Mouse (Mus musculus) kidney, postnatal 0 days (tissue): Measurements from ENCODE around the gene Cdk6. TPM values are rescaled to one million over a fixed set of nuclear protein-coding genes. Genes with fewer than 3 reads are reported as not detected.
"Not testable (repeated sequence)": the region's sequence is repeated elsewhere in the genome, so short reads cannot be mapped to it uniquely, and the experiment has no call there.

Experiments
- ATAC-seq: fragments of 200-750 bp; cut with Nextera tagmentation; replicated peaks from 2 replicates; pipeline ENCODE4 v1.8.0; 2017; ENCODE audit warnings: low read depth, moderate number of reproducible peaks, moderate TSS enrichment, moderate library complexity; ENCODE audit not compliant: low FRiP score
- DNase-seq: peaks from one replicate; pipeline ENCODE4 v3.0.0-alpha.2; 2016; ENCODE audit warnings: low spot score
- H3K27ac ChIP-seq: fragments of 300-500 bp; sonication (generic); 2 replicates; pipeline ENCODE4 v1.5.1; 2014; ENCODE audit warnings: mild to moderate bottlenecking
- H3K27me3 ChIP-seq: fragments of 300-500 bp; sonication (generic); 2 replicates; pipeline ENCODE4 v1.6.1; 2014; ENCODE audit warnings: low read length, mixed read lengths; ENCODE audit not compliant: insufficient read depth
- H3K36me3 ChIP-seq: fragments of 300-500 bp; sonication (generic); 2 replicates; pipeline ENCODE4 v1.6.1; 2014; ENCODE audit warnings: low read length, mixed read lengths; ENCODE audit not compliant: insufficient read depth
- H3K4me1 ChIP-seq: fragments of 300-500 bp; sonication (generic); replicated peaks from 2 replicates; pipeline ENCODE4 v1.6.1; 2014; ENCODE audit warnings: antibody characterized with exemption, low read length, mixed read lengths; ENCODE audit not compliant: insufficient read depth
- H3K4me2 ChIP-seq: fragments of 300-500 bp; sonication (generic); 2 replicates; pipeline ENCODE4 v1.6.1; 2014; ENCODE audit warnings: mild to moderate bottlenecking, low read length, moderate library complexity, mixed read lengths
- H3K4me3 ChIP-seq: fragments of 300-500 bp; sonication (generic); replicated peaks from 2 replicates; pipeline ENCODE4 v1.5.1; 2014; ENCODE audit warnings: low read depth, low read length
- H3K9ac ChIP-seq: fragments of 300-500 bp; sonication (generic); 2 replicates; pipeline ENCODE4 v1.6.1; 2014; ENCODE audit warnings: low read depth, low read length
- H3K9me3 ChIP-seq: fragments of 300-500 bp; sonication (generic); replicated peaks from 2 replicates; pipeline ENCODE4 v1.6.1; 2016; ENCODE audit warnings: low read length, inconsistent platforms, mixed read lengths
- CTCF ChIP-seq: IDR thresholded peaks from 2 replicates; pipeline ENCODE4 v1.5.1; 2016; ENCODE audit warnings: antibody characterized with exemption, low read depth, mild to moderate bottlenecking, moderate library complexity
- WGBS: fragments of 180-500 bp; shearing (Covaris S2); extraction: QIAGEN DNeasy Blood & Tissue Kit; methylation state at CpG from one replicate; pipeline ENCODE4 v1.1.7; 2014; 5-methylcytosine and 5-hydroxymethylcytosine counted together
- polyA plus RNA-seq: library from polyadenylated mRNA; unstranded; fragments of >200 nt; fragmentation: Nextera tagmentation; extraction: Ambion mirVana; gene quantifications from 2 replicates; pipeline ENCODE4 v1.2.1, GENCODE M21; 2015

Cdk6 gene
- polyA plus RNA-seq, 1 experiment from 2014 or later: 20.1 TPM

DNA sequence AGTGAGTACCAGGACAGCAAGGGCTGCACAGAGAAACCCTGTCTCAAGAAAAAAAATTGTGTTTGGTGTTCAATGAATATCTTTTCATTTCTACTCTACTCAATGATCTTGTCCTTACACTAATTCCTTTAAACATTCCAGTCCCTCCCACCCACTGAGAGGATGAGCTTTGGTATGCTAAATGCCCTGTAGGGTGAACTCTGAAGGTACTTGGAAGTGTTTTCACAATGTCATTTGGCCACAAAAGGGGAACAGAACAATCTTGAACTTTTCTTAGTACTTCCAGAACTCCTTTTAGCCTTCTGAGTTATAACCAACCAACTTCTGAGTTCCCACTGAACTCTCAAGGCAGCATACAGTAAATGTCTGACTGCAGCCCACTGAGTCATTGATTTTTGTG, 32.2 kb upstream of the Cdk6 start:
- Histone ChIP-seq H3K9ac (no peak overlapping the region), H3K4me3 (no peak overlapping the region), H3K4me1 (no peaks in the 10 kb centered on the region), H3K4me2 (no peak overlapping the region), H3K27me3 (no peaks in the 10 kb centered on the region), H3K27ac (no peak overlapping the region), H3K36me3 (no peaks in the 10 kb centered on the region), H3K9me3 (no peaks in the 10 kb centered on the region)
- no peak for DNase-seq
- no peak for TF ChIP-seq CTCF
- no peak for ATAC-seq

DNA sequence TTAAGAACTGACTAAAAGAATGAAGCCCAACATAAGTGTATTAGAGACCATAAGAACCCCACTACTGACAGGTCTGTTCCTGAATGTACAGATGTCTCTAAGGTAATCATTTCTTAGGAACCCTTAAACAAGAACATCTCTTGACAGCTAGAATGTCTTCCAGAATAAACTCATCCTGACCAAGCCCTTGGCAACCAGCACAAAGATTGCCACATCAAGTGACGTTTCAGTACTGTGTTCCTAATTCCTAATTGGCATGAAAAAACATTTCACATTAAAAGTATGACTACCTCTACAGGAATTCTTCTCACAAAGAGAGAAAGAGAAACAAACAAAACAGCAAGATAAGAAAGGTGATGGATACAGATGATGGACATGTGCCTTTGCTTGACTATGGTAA, 31.7 kb upstream of the Cdk6 start:
- Histone ChIP-seq H3K4me2 (no peak overlapping the region), H3K4me1 (no peaks in the 10 kb centered on the region), H3K36me3 (no peaks in the 10 kb centered on the region), H3K9me3 (no peaks in the 10 kb centered on the region), H3K27ac (no peak overlapping the region), H3K4me3 (no peak overlapping the region), H3K27me3 (no peaks in the 10 kb centered on the region), H3K9ac (no peak overlapping the region)
- DNase-seq: no peak
- 78% methylated on average over 1 of the region's 1 CpGs for WGBS
- TF ChIP-seq CTCF: no peak
- ATAC-seq: no peak

DNA sequence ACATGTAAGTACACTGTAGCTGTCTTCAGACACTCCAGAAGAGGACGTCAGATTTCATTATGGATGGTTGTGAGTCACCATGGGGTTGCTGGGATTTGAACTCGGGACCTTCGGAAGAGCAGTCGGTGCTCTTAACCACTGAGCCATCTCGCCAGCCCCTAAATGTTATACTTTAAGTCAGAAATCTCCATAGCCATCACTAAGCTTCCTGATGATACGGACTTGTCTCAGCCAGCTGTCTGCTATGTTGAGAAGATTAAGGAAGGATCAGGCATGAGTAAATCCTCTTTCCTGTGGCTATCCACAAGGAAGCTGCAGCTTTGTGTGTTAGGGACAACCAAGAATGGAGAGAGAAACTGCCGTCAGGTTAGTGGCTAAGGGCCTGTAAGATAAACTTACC, 30.1 kb upstream of the Cdk6 start:
- not testable (repeated sequence) for DNase-seq, H3K27ac ChIP-seq, ATAC-seq, H3K9me3 ChIP-seq, H3K36me3 ChIP-seq, H3K4me3 ChIP-seq, H3K27me3 ChIP-seq, H3K4me2 ChIP-seq, H3K4me1 ChIP-seq, H3K9ac ChIP-seq
- WGBS: 87% methylated on average over 7 of the region's 7 CpGs

DNA sequence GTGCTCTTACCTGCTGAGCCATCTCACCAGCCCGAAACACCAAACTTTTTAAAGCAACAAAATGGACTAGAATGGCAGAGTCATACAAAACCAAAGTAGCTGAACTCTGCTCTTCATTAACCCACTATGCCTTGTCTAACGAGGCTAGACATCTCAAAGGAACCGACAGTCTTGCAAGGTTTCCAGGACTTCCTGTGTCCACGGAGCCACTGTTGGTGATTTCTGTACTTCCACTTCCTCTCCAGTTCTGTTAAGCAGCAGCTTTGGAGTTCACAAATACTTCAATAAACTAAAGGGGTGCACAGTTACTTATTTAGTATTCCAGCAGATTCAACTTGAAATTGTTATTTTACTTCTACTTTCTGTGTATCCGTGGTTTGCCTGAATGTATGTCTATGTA, 23.6 kb upstream of the Cdk6 start:
- H3K36me3 ChIP-seq, H3K9ac ChIP-seq, H3K4me1 ChIP-seq, ATAC-seq, H3K9me3 ChIP-seq, DNase-seq, H3K4me3 ChIP-seq, H3K27me3 ChIP-seq, H3K27ac ChIP-seq, H3K4me2 ChIP-seq: not testable (repeated sequence)
- WGBS: 80% methylated on average over 5 of the region's 5 CpGs

DNA sequence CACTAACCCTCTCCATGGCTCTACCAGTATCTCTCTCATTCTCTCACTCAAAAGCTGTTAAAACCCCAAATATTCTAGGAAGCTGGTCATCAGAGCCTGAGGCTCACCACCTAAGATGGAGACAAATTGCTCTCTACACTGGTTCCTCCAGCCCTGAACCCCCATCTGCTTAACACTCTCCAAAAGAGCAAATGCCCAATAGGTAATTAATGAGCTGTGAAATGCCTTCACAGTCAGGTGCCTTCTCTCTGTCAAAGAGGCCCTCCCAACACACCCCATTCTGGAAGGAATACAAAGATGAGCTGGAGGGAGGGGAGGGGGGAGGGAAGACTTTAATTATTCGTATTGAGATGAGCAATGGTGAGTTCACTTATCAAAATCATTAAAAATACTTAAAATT, 21.1 kb upstream of the Cdk6 start:
- no peak overlapping the region for H3K4me3 ChIP-seq
- no peaks in the 10 kb centered on the region for H3K36me3 ChIP-seq
- ATAC-seq (no peak), DNase-seq (no peak)
- no peaks in the 10 kb centered on the region for H3K27me3 ChIP-seq
- no peak overlapping the region for H3K27ac ChIP-seq
- H3K9ac ChIP-seq: no peak overlapping the region
- no peak overlapping the region for H3K4me2 ChIP-seq
- WGBS: 21% methylated on average over 1 of the region's 1 CpGs
- H3K4me1 ChIP-seq: no peaks in the 10 kb centered on the region
- no peaks in the 10 kb centered on the region for H3K9me3 ChIP-seq
- no peak for TF ChIP-seq CTCF

DNA sequence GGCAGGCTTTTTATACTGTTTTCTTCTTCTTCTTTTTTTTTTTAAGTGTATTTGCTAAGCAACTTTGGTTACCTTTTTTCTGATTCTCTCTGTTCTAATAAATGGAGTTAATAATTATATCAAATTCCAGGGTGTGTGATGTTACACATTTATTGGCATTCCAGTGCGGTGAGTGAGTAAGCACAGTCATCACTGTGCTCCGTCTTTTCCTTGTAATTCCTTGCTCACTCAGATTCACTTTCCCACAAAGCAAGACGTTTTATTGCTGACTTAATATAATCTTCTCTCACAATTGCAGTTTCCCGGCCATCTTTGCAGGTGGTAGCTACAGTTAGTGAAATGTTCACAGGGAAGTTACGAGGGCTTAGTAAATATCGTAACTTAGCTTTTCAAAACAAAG, 19.2 kb upstream of the Cdk6 start:
- Histone ChIP-seq H3K9ac (no peak overlapping the region), H3K9me3 (no peaks in the 10 kb centered on the region), H3K36me3 (no peaks in the 10 kb centered on the region), H3K27ac (no peak overlapping the region), H3K27me3 (no peaks in the 10 kb centered on the region), H3K4me3 (no peak overlapping the region), H3K4me2 (no peak overlapping the region), H3K4me1 (no peaks in the 10 kb centered on the region)
- DNase-seq (no peak), ATAC-seq (0 out of 2 replicates have a peak, but pooled peaks have one; percentile 25)
- WGBS: 59% methylated on average over 6 of the region's 6 CpGs
- TF ChIP-seq CTCF: no peak

DNA sequence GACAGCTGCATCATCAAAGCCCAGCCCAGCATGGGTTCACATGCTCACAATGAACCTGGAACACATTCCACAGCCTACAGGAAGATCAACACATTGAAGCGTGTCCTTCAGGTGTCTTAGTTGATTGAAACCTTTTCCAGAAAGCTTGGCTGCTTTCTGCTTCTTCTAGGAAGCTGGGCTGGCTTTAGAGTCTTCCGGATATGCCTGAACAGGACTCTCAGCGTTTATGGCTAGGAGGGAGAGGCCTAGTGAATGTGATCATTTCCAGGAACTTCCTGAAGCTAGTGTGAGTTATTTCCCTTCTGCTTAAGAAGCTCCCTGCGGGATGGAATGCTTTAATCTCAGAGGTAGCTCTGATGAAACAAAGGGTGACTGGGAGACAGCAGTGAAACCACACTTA, 17.2 kb upstream of the Cdk6 start:
- 58% methylated on average over 4 of the region's 4 CpGs for WGBS
- Histone ChIP-seq H3K27me3 (no peaks in the 10 kb centered on the region), H3K4me2 (no peak overlapping the region), H3K4me1 (no peaks in the 10 kb centered on the region), H3K9ac (no peak overlapping the region), H3K36me3 (no peaks in the 10 kb centered on the region), H3K9me3 (no peaks in the 10 kb centered on the region), H3K27ac (no peak overlapping the region), H3K4me3 (no peak overlapping the region)
- no peak for ATAC-seq
- DNase-seq: no peak
- TF ChIP-seq CTCF: no peak
